Mouse (Mus musculus): ENCODE measurements around the gene Epb41l1. TPM values are rescaled to one million over a fixed set of nuclear protein-coding genes. Genes with fewer than 3 reads are reported as not detected.
A peak's percentile ranks its signal among the peaks of the same experiment; 100 is the strongest.

The Epb41l1 gene
- polyA plus RNA-seq, 1 experiment from 2014 or later: 0.54 TPM

DNA sequence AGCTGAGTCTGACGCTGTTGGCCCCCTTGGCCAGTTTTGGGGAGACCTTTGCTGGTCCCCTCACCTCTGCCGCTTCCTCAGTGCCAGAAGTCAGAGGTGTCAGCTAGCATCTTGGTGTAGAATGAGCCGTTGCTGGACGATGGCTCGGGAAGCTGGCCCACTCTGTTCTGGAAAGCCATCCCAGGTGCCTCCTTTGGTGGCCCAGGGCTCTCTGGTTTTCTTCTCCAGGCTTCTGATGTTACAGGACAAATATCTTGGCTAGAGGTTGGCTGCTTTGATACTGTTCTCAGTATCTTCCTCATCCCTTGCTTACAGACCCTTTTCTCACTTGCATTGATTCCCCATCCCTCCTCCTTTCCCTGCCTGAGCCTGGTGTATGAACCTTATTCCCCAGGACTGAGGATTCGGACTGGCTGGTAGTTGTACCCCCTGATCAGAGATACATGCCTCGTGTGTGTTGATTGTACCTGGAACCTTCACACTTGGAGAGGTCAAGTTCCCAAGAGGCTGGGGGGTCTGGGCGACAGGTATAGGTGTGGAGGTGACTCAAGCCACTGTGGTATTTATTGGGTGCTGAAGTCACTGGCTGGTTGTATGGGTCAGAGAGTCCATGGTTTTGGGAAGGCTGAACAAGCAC is 55.5 kb downstream of the Epb41l1 start:
- ATAC-seq (ENCODE audit: insufficient read depth): no peak
- H3K27me3 ChIP-seq: peaks cover 68% of the 10 kb centered on the region
- 27% methylated on average over 8 of the region's 8 CpGs for WGBS (ENCODE audit: insufficient replicate concordance)
- no peaks in the 10 kb centered on the region for H3K9me3 ChIP-seq (replicated peaks)
- no peaks in the 10 kb centered on the region for H3K36me3 ChIP-seq (replicated peaks)
- no peak overlapping the region for H3K27ac ChIP-seq (replicated peaks)
- peak overlapping the region; percentile 45; the same call in 1 of the 2 replicates for H3K9ac ChIP-seq
- H3K4me2 ChIP-seq: peak overlapping the region; percentile 88
- H3K4me3 ChIP-seq (replicated peaks): peak overlapping the region; percentile 60
- peaks cover 47% of the 10 kb centered on the region for H3K4me1 ChIP-seq (replicated peaks)

- Histone ChIP-seq H3K4me2 (peak overlapping the region; percentile 88; the same call in 1 of the 2 replicates), H3K9me3 (replicated peaks) (no peaks in the 10 kb centered on the region), H3K27me3 (peaks cover 68% of the 10 kb centered on the region), H3K4me3 (replicated peaks) (no peak overlapping the region), H3K4me1 (replicated peaks) (peaks cover 47% of the 10 kb centered on the region), H3K36me3 (replicated peaks) (no peaks in the 10 kb centered on the region), H3K9ac (no peak overlapping the region), H3K27ac (replicated peaks) (no peak overlapping the region)
- no peak for ATAC-seq (ENCODE audit: insufficient read depth)
- 50% methylated on average over 5 of the region's 5 CpGs for WGBS (ENCODE audit: insufficient replicate concordance)
These were observed 56.0 kb downstream of the Epb41l1 start for GRCm38 (mm10) chr2:156476748-156477151.

DNA sequence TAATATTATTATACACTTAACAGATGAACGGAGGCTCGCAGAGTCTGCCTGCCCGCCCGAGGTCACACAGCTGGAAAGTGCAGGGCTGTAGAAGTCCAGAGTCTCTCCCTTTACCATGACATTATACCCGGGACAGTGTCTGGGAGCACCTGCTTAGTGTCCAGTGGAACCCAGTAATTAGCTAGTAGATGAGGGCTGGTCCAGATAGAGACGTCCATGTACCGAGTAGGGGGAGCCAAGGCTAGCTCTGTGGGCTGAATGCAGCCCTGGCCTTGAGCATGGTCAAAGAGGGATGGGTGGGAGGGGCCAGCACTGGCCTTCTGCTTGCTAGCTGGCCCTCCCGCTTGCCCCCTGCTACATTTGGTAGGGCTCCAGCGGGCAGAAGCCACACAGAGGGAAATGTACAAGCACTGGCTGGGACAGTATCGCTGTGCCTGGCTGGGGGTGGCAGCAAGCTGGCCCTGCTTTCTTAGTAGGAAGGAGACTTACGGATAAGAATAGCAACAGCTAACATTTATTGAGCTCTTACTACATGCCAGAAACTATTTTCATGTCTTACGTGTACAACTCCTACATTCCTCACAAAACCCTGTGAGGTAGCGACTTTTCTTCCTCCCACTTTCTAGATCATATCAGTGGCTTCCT is 57.5 kb downstream of the Epb41l1 start:
- no peaks in the 10 kb centered on the region for H3K36me3 ChIP-seq (replicated peaks)
- H3K4me3 ChIP-seq (replicated peaks): no peak overlapping the region
- H3K4me1 ChIP-seq (replicated peaks): peaks cover 42% of the 10 kb centered on the region
- no peak overlapping the region for H3K9ac ChIP-seq
- no peak overlapping the region for H3K27ac ChIP-seq (replicated peaks)
- no peak overlapping the region for H3K4me2 ChIP-seq
- peaks cover 74% of the 10 kb centered on the region for H3K27me3 ChIP-seq
- ATAC-seq (ENCODE audit: insufficient read depth): no peak
- WGBS (ENCODE audit: insufficient replicate concordance): 43% methylated on average over 13 of the region's 13 CpGs
- H3K9me3 ChIP-seq (replicated peaks): no peaks in the 10 kb centered on the region

- ATAC-seq (ENCODE audit: insufficient read depth): no peak
- Histone ChIP-seq H3K27ac (replicated peaks) (no peak overlapping the region), H3K36me3 (replicated peaks) (no peaks in the 10 kb centered on the region), H3K4me1 (replicated peaks) (peaks cover 30% of the 10 kb centered on the region), H3K27me3 (peaks cover 77% of the 10 kb centered on the region), H3K9ac (no peak overlapping the region), H3K9me3 (replicated peaks) (no peaks in the 10 kb centered on the region), H3K4me3 (replicated peaks) (no peak overlapping the region), H3K4me2 (no peak overlapping the region)
- 61% methylated on average over 7 of the region's 7 CpGs for WGBS (ENCODE audit: insufficient replicate concordance)
These were observed 59.1 kb downstream of the Epb41l1 start for GRCm38 (mm10) chr2:156479833-156480232.

DNA sequence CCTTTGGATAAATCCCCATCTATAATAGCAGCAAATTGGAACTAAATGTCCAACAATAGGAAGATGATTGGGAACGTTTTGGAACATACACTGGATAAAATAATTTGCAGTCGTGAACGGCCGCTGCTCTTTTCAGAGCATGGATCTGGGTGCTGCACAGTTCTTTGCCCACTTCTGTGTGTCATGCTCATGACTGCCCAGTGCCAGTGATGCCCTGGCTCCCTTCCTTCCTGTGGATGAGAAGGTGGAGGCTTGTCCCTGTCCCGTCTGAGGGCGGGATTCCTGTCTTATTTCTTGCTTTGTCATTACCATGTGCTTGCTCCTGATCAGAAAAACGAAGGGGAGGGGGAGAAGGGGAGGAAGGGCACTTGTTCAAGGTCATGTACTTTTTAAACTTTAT is 59.6 kb downstream of the Epb41l1 start:
- H3K27ac ChIP-seq (replicated peaks): no peak overlapping the region
- no peak for ATAC-seq (ENCODE audit: insufficient read depth)

DNA sequence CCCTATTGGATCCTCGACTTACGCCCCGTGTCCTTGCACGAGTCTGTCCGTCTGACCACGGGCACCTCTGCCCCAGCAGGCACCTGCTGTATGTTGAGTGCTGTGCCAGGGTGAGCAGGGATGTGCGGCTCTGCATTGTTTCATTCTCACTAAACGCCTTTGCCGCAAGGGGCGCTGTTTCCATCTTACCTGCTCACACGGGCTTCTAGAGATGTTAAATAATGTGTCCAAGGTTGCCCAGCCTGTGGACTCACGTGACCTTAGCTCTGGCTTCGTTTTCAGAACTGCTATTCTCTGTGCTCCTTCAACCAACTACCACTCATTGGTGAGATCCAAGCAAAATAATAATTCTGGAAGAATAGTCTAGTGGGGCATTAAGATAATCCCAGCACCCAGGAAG is 61.6 kb downstream of the Epb41l1 start:
- Histone ChIP-seq H3K27ac (replicated peaks) (no peak overlapping the region), H3K36me3 (replicated peaks) (no peaks in the 10 kb centered on the region), H3K27me3 (peaks cover 69% of the 10 kb centered on the region), H3K4me2 (no peak overlapping the region), H3K4me3 (replicated peaks) (no peak overlapping the region), H3K9ac (no peak overlapping the region), H3K4me1 (replicated peaks) (peaks cover 12% of the 10 kb centered on the region), H3K9me3 (replicated peaks) (no peaks in the 10 kb centered on the region)
- whole genome bisulfite sequencing (ENCODE audit: insufficient replicate concordance): 22% methylated on average over 13 of the region's 13 CpGs
- ATAC-seq (ENCODE audit: insufficient read depth): no peak

More for the DNA sequence above, 59.6 kb downstream of the Epb41l1 start:
- Histone ChIP-seq H3K4me2 (no peak overlapping the region), H3K36me3 (replicated peaks) (no peaks in the 10 kb centered on the region), H3K27me3 (peaks cover 77% of the 10 kb centered on the region), H3K4me3 (replicated peaks) (no peak overlapping the region), H3K4me1 (replicated peaks) (peaks cover 26% of the 10 kb centered on the region), H3K9ac (no peak overlapping the region), H3K9me3 (replicated peaks) (no peaks in the 10 kb centered on the region)
- 61% methylated on average over 7 of the region's 7 CpGs for WGBS (ENCODE audit: insufficient replicate concordance)

DNA sequence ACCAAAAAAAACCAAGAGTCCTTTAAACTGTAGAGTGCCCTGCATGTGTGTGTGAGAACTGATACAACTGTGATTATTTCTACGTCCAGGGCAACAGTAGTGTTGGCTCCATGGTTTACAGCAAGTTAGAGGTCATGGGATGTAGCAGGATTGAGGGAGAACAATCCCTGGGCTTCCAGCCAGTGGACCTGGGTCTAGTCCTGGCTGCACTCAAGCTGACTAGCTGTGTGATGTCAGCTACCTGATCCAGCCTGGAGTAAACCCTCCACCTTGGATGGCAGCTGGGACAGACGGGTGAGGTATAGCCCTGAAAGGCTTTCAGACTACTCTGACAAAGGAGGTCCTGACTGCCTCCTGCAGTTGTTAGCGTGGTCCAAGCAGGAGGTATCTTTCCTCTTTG is 62.1 kb downstream of the Epb41l1 start:
- no peak overlapping the region for H3K9ac ChIP-seq
- peaks cover 64% of the 10 kb centered on the region for H3K27me3 ChIP-seq
- no peaks in the 10 kb centered on the region for H3K9me3 ChIP-seq (replicated peaks)
- H3K36me3 ChIP-seq (replicated peaks): no peaks in the 10 kb centered on the region
- no peak for ATAC-seq (ENCODE audit: insufficient read depth)
- no peak overlapping the region for H3K27ac ChIP-seq (replicated peaks)
- H3K4me2 ChIP-seq: no peak overlapping the region
- WGBS (ENCODE audit: insufficient replicate concordance): 67% methylated on average over 3 of the region's 3 CpGs
- H3K4me3 ChIP-seq (replicated peaks): no peak overlapping the region
- peaks cover 8% of the 10 kb centered on the region for H3K4me1 ChIP-seq (replicated peaks)

GRCm38 (mm10) chr2:156483204-156483603 is 62.5 kb downstream of the Epb41l1 start:
- Histone ChIP-seq H3K27me3 (peaks cover 60% of the 10 kb centered on the region), H3K36me3 (replicated peaks) (no peaks in the 10 kb centered on the region), H3K4me1 (replicated peaks) (peaks cover 3% of the 10 kb centered on the region), H3K4me3 (replicated peaks) (no peak overlapping the region), H3K9ac (no peak overlapping the region), H3K27ac (replicated peaks) (no peak overlapping the region), H3K9me3 (replicated peaks) (no peaks in the 10 kb centered on the region), H3K4me2 (no peak overlapping the region)
- ATAC-seq (ENCODE audit: insufficient read depth): no peak
- 66% methylated on average over 7 of the region's 7 CpGs for WGBS (ENCODE audit: insufficient replicate concordance)

GRCm38 (mm10) chr2:156486086-156486751 is 65.5 kb downstream of the Epb41l1 start:
- Histone ChIP-seq H3K27ac (replicated peaks) (no peak overlapping the region), H3K36me3 (replicated peaks) (no peaks in the 10 kb centered on the region), H3K9me3 (replicated peaks) (no peaks in the 10 kb centered on the region), H3K4me1 (replicated peaks) (no peaks in the 10 kb centered on the region; the same call in 1 of the 2 replicates), H3K9ac (no peak overlapping the region), H3K27me3 (peaks cover 38% of the 10 kb centered on the region), H3K4me2 (no peak overlapping the region), H3K4me3 (replicated peaks) (no peak overlapping the region)
- ATAC-seq (ENCODE audit: insufficient read depth): no peak
- 71% methylated on average over 12 of the region's 12 CpGs for WGBS (ENCODE audit: insufficient replicate concordance)

- Histone ChIP-seq H3K4me1 (replicated peaks) (peaks cover 8% of the 10 kb centered on the region), H3K4me3 (replicated peaks) (no peak overlapping the region), H3K4me2 (no peak overlapping the region), H3K27me3 (peaks cover 38% of the 10 kb centered on the region), H3K9ac (no peak overlapping the region), H3K36me3 (replicated peaks) (no peaks in the 10 kb centered on the region), H3K27ac (replicated peaks) (no peak overlapping the region), H3K9me3 (replicated peaks) (no peaks in the 10 kb centered on the region)
- ATAC-seq (ENCODE audit: insufficient read depth): no peak
- WGBS (ENCODE audit: insufficient replicate concordance): 73% methylated on average over 10 of the region's 10 CpGs
These were observed 67.0 kb downstream of the Epb41l1 start for GRCm38 (mm10) chr2:156487589-156488160.

DNA sequence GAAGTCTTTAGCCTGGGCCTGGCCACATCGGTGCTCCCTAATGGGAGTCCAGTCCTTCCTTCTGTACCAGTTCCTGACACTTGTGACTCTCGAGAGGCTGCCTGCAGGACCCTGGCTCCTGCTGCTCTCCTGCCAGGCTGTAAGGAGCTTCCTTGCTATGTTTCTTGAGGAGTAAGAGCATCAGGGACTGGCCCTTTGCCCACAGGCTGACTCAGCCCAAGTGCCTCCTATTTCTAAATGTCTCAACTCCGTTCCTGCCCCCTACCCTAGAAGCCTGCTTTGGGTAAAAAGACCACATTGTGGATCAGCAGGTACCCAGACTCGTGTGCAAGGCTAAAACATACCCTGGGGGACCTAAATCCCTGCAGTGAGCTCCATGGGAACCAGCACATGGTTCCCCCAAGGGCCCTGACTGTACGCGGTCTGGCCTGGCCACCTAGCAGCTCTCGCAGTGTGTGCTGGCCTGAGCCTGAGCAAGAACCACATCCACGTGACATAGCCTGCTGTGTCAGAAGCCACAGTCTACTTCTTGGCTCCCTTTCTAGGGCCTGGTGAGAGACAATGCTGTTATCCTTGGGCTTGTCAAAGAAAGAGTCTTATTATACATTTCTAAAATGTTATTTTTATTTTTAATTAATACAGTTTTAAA is 67.6 kb downstream of the Epb41l1 start:
- H3K27me3 ChIP-seq: peaks cover 32% of the 10 kb centered on the region
- H3K4me3 ChIP-seq (replicated peaks): no peak overlapping the region
- no peaks in the 10 kb centered on the region for H3K9me3 ChIP-seq (replicated peaks)
- H3K4me1 ChIP-seq (replicated peaks): peaks cover 14% of the 10 kb centered on the region
- no peaks in the 10 kb centered on the region for H3K36me3 ChIP-seq (replicated peaks)
- ATAC-seq (ENCODE audit: insufficient read depth): no peak
- H3K27ac ChIP-seq (replicated peaks): no peak overlapping the region
- H3K4me2 ChIP-seq: no peak overlapping the region
- WGBS (ENCODE audit: insufficient replicate concordance): 67% methylated on average over 8 of the region's 8 CpGs
- no peak overlapping the region for H3K9ac ChIP-seq
